Mouse (Mus musculus): Measurements from ENCODE around the gene Marveld1. TPM values are rescaled to one million over a fixed set of nuclear protein-coding genes. Genes with fewer than 3 reads are reported as not detected.

The Marveld1 gene
- polyA plus RNA-seq, 1 experiment from 2014 or later, result 1.8 TPM

GRCm38 (mm10) chr19:42135070-42135469 lies 12.1 kb upstream of the Marveld1 start:
- no peaks in the 10 kb centered on the region for H3K9me3 ChIP-seq (ENCODE audit: control insufficient read depth, low read length)
- no peak for ATAC-seq (ENCODE audit: low FRiP score, low TSS enrichment)
- H3K4me2 ChIP-seq (ENCODE audit: low read length), result no peak overlapping the region
- H3K27me3 ChIP-seq (ENCODE audit: control insufficient read depth, insufficient read depth, low read length), result no peaks in the 10 kb centered on the region
- H3K9ac ChIP-seq (replicated peaks; ENCODE audit: low read length), result no peak overlapping the region
- no peak for DNase-seq
- no peaks in the 10 kb centered on the region for H3K4me1 ChIP-seq (ENCODE audit: control insufficient read depth, insufficient read depth, low read length)
- no peak overlapping the region for H3K4me3 ChIP-seq (replicated peaks; ENCODE audit: low read depth, low read length)
- H3K36me3 ChIP-seq (ENCODE audit: control insufficient read depth, insufficient read depth, low read length), result no peaks in the 10 kb centered on the region
- no peak overlapping the region for H3K27ac ChIP-seq (replicated peaks; ENCODE audit: low read depth, low read length)

GRCm38 (mm10) chr19:42136126-42136525 lies 11.1 kb upstream of the Marveld1 start:
- Histone ChIP-seq H3K4me3 (replicated peaks; ENCODE audit: low read depth, low read length) (no peak overlapping the region), H3K36me3 (ENCODE audit: control insufficient read depth, insufficient read depth, low read length) (no peaks in the 10 kb centered on the region), H3K4me1 (ENCODE audit: control insufficient read depth, insufficient read depth, low read length) (no peaks in the 10 kb centered on the region), H3K27ac (replicated peaks; ENCODE audit: low read depth, low read length) (no peak overlapping the region), H3K9ac (replicated peaks; ENCODE audit: low read length) (no peak overlapping the region), H3K9me3 (ENCODE audit: control insufficient read depth, low read length) (no peaks in the 10 kb centered on the region), H3K4me2 (ENCODE audit: low read length) (no peak overlapping the region), H3K27me3 (ENCODE audit: control insufficient read depth, insufficient read depth, low read length) (no peaks in the 10 kb centered on the region)
- WGBS, result 23% methylated on average over 5 of the region's 5 CpGs
- ATAC-seq (ENCODE audit: low FRiP score, low TSS enrichment), result no peak
- DNase-seq, result no peak

GRCm38 (mm10) chr19:42137167-42137672 lies 10.0 kb upstream of the Marveld1 start:
- 95% methylated on average over 4 of the region's 4 CpGs for WGBS
- DNase-seq, result no peak
- ATAC-seq (ENCODE audit: low FRiP score, low TSS enrichment), result no peak
- no peaks in the 10 kb centered on the region for H3K4me1 ChIP-seq (ENCODE audit: control insufficient read depth, insufficient read depth, low read length)
- H3K4me3 ChIP-seq (replicated peaks; ENCODE audit: low read depth, low read length), result no peak overlapping the region
- no peak overlapping the region for H3K9ac ChIP-seq (replicated peaks; ENCODE audit: low read length)
- H3K27ac ChIP-seq (replicated peaks; ENCODE audit: low read depth, low read length), result no peak overlapping the region
- no peaks in the 10 kb centered on the region for H3K27me3 ChIP-seq (ENCODE audit: control insufficient read depth, insufficient read depth, low read length)
- no peaks in the 10 kb centered on the region for H3K9me3 ChIP-seq (ENCODE audit: control insufficient read depth, low read length)
- no peak overlapping the region for H3K4me2 ChIP-seq (ENCODE audit: low read length)
- no peaks in the 10 kb centered on the region for H3K36me3 ChIP-seq (ENCODE audit: control insufficient read depth, insufficient read depth, low read length)

GRCm38 (mm10) chr19:42138517-42139285 lies 8.5 kb upstream of the Marveld1 start:
- Histone ChIP-seq H3K9ac (replicated peaks; ENCODE audit: low read length) (no peak overlapping the region), H3K4me2 (ENCODE audit: low read length) (no peak overlapping the region), H3K27me3 (ENCODE audit: control insufficient read depth, insufficient read depth, low read length) (no peaks in the 10 kb centered on the region), H3K9me3 (ENCODE audit: control insufficient read depth, low read length) (no peaks in the 10 kb centered on the region), H3K4me3 (replicated peaks; ENCODE audit: low read depth, low read length) (no peak overlapping the region), H3K36me3 (ENCODE audit: control insufficient read depth, insufficient read depth, low read length) (no peaks in the 10 kb centered on the region), H3K27ac (replicated peaks; ENCODE audit: low read depth, low read length) (no peak overlapping the region), H3K4me1 (ENCODE audit: control insufficient read depth, insufficient read depth, low read length) (no peaks in the 10 kb centered on the region)
- DNase-seq (no peak), ATAC-seq (ENCODE audit: low FRiP score, low TSS enrichment) (no peak)
- WGBS, result 91% methylated on average over 15 of the region's 15 CpGs

- no peaks in the 10 kb centered on the region for H3K27me3 ChIP-seq (ENCODE audit: control insufficient read depth, insufficient read depth, low read length)
- H3K4me1 ChIP-seq (ENCODE audit: control insufficient read depth, insufficient read depth, low read length), result no peaks in the 10 kb centered on the region
- no peak overlapping the region for H3K9ac ChIP-seq (replicated peaks; ENCODE audit: low read length)
- H3K36me3 ChIP-seq (ENCODE audit: control insufficient read depth, insufficient read depth, low read length), result no peaks in the 10 kb centered on the region
- H3K9me3 ChIP-seq (ENCODE audit: control insufficient read depth, low read length), result no peaks in the 10 kb centered on the region
- ATAC-seq (ENCODE audit: low FRiP score, low TSS enrichment) (no peak), DNase-seq (no peak)
- H3K4me2 ChIP-seq (ENCODE audit: low read length), result no peak overlapping the region
- WGBS, result 84% methylated on average over 5 of the region's 5 CpGs
- H3K27ac ChIP-seq (replicated peaks; ENCODE audit: low read depth, low read length), result no peak overlapping the region
- H3K4me3 ChIP-seq (replicated peaks; ENCODE audit: low read depth, low read length), result no peak overlapping the region
Measured at GRCm38 (mm10) chr19:42139724-42140517, 7.3 kb upstream of the Marveld1 start.

- 74% methylated on average over 3 of the region's 3 CpGs for WGBS
- no peak overlapping the region for H3K4me2 ChIP-seq (ENCODE audit: low read length)
- H3K9me3 ChIP-seq (ENCODE audit: control insufficient read depth, low read length), result no peaks in the 10 kb centered on the region
- H3K9ac ChIP-seq (replicated peaks; ENCODE audit: low read length), result no peak overlapping the region
- H3K36me3 ChIP-seq (ENCODE audit: control insufficient read depth, insufficient read depth, low read length), result no peaks in the 10 kb centered on the region
- peaks cover 10% of the 10 kb centered on the region; the same call in 1 of the 2 replicates for H3K27me3 ChIP-seq (ENCODE audit: control insufficient read depth, insufficient read depth, low read length)
- no peak overlapping the region for H3K4me3 ChIP-seq (replicated peaks; ENCODE audit: low read depth, low read length)
- ATAC-seq (ENCODE audit: low FRiP score, low TSS enrichment) (no peak), DNase-seq (no peak)
- H3K4me1 ChIP-seq (ENCODE audit: control insufficient read depth, insufficient read depth, low read length), result no peaks in the 10 kb centered on the region
- H3K27ac ChIP-seq (replicated peaks; ENCODE audit: low read depth, low read length), result no peak overlapping the region
Measured at GRCm38 (mm10) chr19:42141998-42142397, 5.2 kb upstream of the Marveld1 start.

- no peak overlapping the region for H3K4me3 ChIP-seq (replicated peaks; ENCODE audit: low read depth, low read length)
- H3K9me3 ChIP-seq (ENCODE audit: control insufficient read depth, low read length), result no peaks in the 10 kb centered on the region
- peaks cover 12% of the 10 kb centered on the region; the same call in 1 of the 2 replicates for H3K27me3 ChIP-seq (ENCODE audit: control insufficient read depth, insufficient read depth, low read length)
- H3K4me2 ChIP-seq (ENCODE audit: low read length), result no peak overlapping the region
- H3K9ac ChIP-seq (replicated peaks; ENCODE audit: low read length), result no peak overlapping the region
- no peak for DNase-seq
- H3K27ac ChIP-seq (replicated peaks; ENCODE audit: low read depth, low read length), result no peak overlapping the region
- no peak for ATAC-seq (ENCODE audit: low FRiP score, low TSS enrichment)
- WGBS, result 77% methylated on average over 2 of the region's 2 CpGs
- no peaks in the 10 kb centered on the region for H3K4me1 ChIP-seq (ENCODE audit: control insufficient read depth, insufficient read depth, low read length)
- no peaks in the 10 kb centered on the region for H3K36me3 ChIP-seq (ENCODE audit: control insufficient read depth, insufficient read depth, low read length)
Measured at GRCm38 (mm10) chr19:42142757-42143156, 4.4 kb upstream of the Marveld1 start.

- Histone ChIP-seq H3K36me3 (ENCODE audit: control insufficient read depth, insufficient read depth, low read length) (no peaks in the 10 kb centered on the region), H3K4me1 (ENCODE audit: control insufficient read depth, insufficient read depth, low read length) (no peaks in the 10 kb centered on the region), H3K9me3 (ENCODE audit: control insufficient read depth, low read length) (no peaks in the 10 kb centered on the region), H3K27ac (replicated peaks; ENCODE audit: low read depth, low read length) (no peak overlapping the region), H3K4me2 (ENCODE audit: low read length) (no peak overlapping the region), H3K4me3 (replicated peaks; ENCODE audit: low read depth, low read length) (no peak overlapping the region), H3K27me3 (ENCODE audit: control insufficient read depth, insufficient read depth, low read length) (peaks cover 23% of the 10 kb centered on the region), H3K9ac (replicated peaks; ENCODE audit: low read length) (no peak overlapping the region)
- 55% methylated on average over 6 of the region's 6 CpGs for WGBS
- no peak for DNase-seq
- no peak for ATAC-seq (ENCODE audit: low FRiP score, low TSS enrichment)
Measured at GRCm38 (mm10) chr19:42144067-42144466, 3.1 kb upstream of the Marveld1 start.
